Mouse (Mus musculus) CH12.LX (cell line): Measurements from ENCODE around the gene B4galt2. TPM values are rescaled to one million over a fixed set of nuclear protein-coding genes. Genes with fewer than 3 reads are reported as not detected.

Experiments used
- DNase-seq: peaks from one replicate; pipeline ENCODE4 v3.0.0-alpha.2; 2013; ENCODE audit errors: extremely low read depth
- H3K27ac ChIP-seq: 2 replicates; pipeline ENCODE4 v1.5.1; 2012; ENCODE audit warnings: low read depth, mild to moderate bottlenecking, control low read depth, moderate library complexity; ENCODE audit not compliant: insufficient read depth
- H3K27me3 ChIP-seq: replicated peaks from 2 replicates; pipeline ENCODE3; 2012; ENCODE audit warnings: inconsistent platforms
- H3K36me3 ChIP-seq, 2 experiments: replicated peaks in 1 of 2; 2 replicates each; pipeline versions ENCODE3 to v1.6.1; 2012; ENCODE audit warnings: inconsistent platforms in 1 of 2, low read length in 1 of 2, mild to moderate bottlenecking in 1 of 2, mixed read lengths in 1 of 2, moderate library complexity in 1 of 2; ENCODE audit not compliant: control insufficient read depth in 1 of 2, insufficient read depth in 1 of 2
- H3K4me1 ChIP-seq, 2 experiments: 2 replicates each; pipeline ENCODE4 v1.6.1; 2012; ENCODE audit warnings: inconsistent platforms in 1 of 2, moderate library complexity in 1 of 2; ENCODE audit not compliant: insufficient read depth in 2 of 2, control insufficient read depth in 1 of 2
- H3K4me2 ChIP-seq: 2 replicates; pipeline ENCODE4 v1.6.1; 2012; ENCODE audit warnings: low read depth, mild to moderate bottlenecking, control low read depth; ENCODE audit not compliant: poor library complexity, insufficient read depth, severe bottlenecking
- H3K4me3 ChIP-seq, 3 experiments: fragments of 150-350 bp in 1 of 3; sonication (generic) in 1 of 3; replicated peaks in 1 of 3; 2 replicates each; pipeline versions ENCODE3 to v1.5.1; 2011 to 2012; ENCODE audit warnings: low read depth in 2 of 3, low read length in 2 of 3, mild to moderate bottlenecking in 2 of 3, moderate library complexity in 2 of 3, control low read depth in 1 of 3, improper control_type of control experiment in 1 of 3, inconsistent platforms in 1 of 3, mixed read lengths in 1 of 3; ENCODE audit not compliant: poor library complexity in 1 of 3
- H3K79me2 ChIP-seq: replicated peaks from 2 replicates; pipeline ENCODE4 v1.6.1; 2012; ENCODE audit warnings: mild to moderate bottlenecking, moderate library complexity; ENCODE audit not compliant: control insufficient read depth, poor library complexity, insufficient read depth, severe bottlenecking; ENCODE audit errors: extremely low read depth
- H3K9ac ChIP-seq: 2 replicates; pipeline ENCODE4 v1.6.1; 2012; ENCODE audit warnings: low read depth, mild to moderate bottlenecking, control low read depth, moderate library complexity; ENCODE audit not compliant: insufficient read depth
- H3K9me3 ChIP-seq: replicated peaks from 2 replicates; pipeline ENCODE3; 2012; ENCODE audit warnings: low read length, inconsistent platforms, mixed read lengths
- CHD1 ChIP-seq: IDR thresholded peaks from 2 replicates; pipeline ENCODE4 v1.6.1; 2012; ENCODE audit warnings: low read depth, low read length, improper control_type of control experiment, inconsistent platforms
- CHD2 ChIP-seq: IDR thresholded peaks from 2 replicates; pipeline ENCODE4 v1.6.1; 2011; ENCODE audit warnings: low read length, improper control_type of control experiment
- CTCF ChIP-seq, 2 experiments: IDR thresholded peaks in 1 of 2; conservative IDR thresholded peaks in 1 of 2; 2 replicates each; pipeline ENCODE4 v1.5.1; 2011 to 2012; ENCODE audit warnings: low read depth in 2 of 2, low read length in 2 of 2, improper control_type of control experiment in 1 of 2, inconsistent platforms in 1 of 2, mild to moderate bottlenecking in 1 of 2, moderate library complexity in 1 of 2
- E2F4 ChIP-seq: IDR thresholded peaks from 2 replicates; pipeline ENCODE4 v1.6.1; 2011; ENCODE audit warnings: low read depth, low read length, improper control_type of control experiment; ENCODE audit not compliant: insufficient replicate concordance
- HCFC1 ChIP-seq: IDR thresholded peaks from 2 replicates; pipeline ENCODE4 v1.6.1; 2012; ENCODE audit warnings: low read depth, mild to moderate bottlenecking, inconsistent platforms, low read length, improper control_type of control experiment
- IRF4 ChIP-seq: IDR thresholded peaks from 2 replicates; pipeline ENCODE4 v1.6.1; 2014; ENCODE audit warnings: low read depth, mild to moderate bottlenecking, inconsistent platforms, low read length, improper control_type of control experiment
- JUN ChIP-seq: IDR thresholded peaks from 2 replicates; pipeline ENCODE4 v1.6.1; 2011; ENCODE audit warnings: low read depth, mild to moderate bottlenecking, low read length, improper control_type of control experiment, moderate library complexity; ENCODE audit not compliant: insufficient read depth
- JUND ChIP-seq: conservative IDR thresholded peaks from 2 replicates; pipeline ENCODE4 v1.6.1; 2011; ENCODE audit warnings: low read depth, low read length, improper control_type of control experiment
- KAT2A ChIP-seq: IDR thresholded peaks from 2 replicates; pipeline ENCODE4 v1.6.1; 2012; ENCODE audit warnings: low read length, improper control_type of control experiment, inconsistent platforms; ENCODE audit not compliant: insufficient replicate concordance
- MAX ChIP-seq: IDR thresholded peaks from 2 replicates; pipeline ENCODE4 v1.6.1; 2011; ENCODE audit warnings: low read length, improper control_type of control experiment
- MXI1 ChIP-seq: IDR thresholded peaks from 2 replicates; pipeline ENCODE4 v1.6.1; 2011; ENCODE audit warnings: mild to moderate bottlenecking, low read depth, low read length, improper control_type of control experiment
- MYC ChIP-seq: IDR thresholded peaks from 2 replicates; pipeline ENCODE4 v1.6.1; 2011; ENCODE audit warnings: low read depth, mild to moderate bottlenecking, improper control_type of control experiment, low read length
- NELFE ChIP-seq: IDR thresholded peaks from 2 replicates; pipeline ENCODE4 v1.6.1; 2011; ENCODE audit warnings: low read depth, low read length, improper control_type of control experiment
- NRF1 ChIP-seq: IDR thresholded peaks from 2 replicates; pipeline ENCODE4 v1.6.1; 2014; ENCODE audit warnings: low read depth, mild to moderate bottlenecking, inconsistent platforms, low read length, improper control_type of control experiment, moderate library complexity
- PAX5 ChIP-seq: IDR thresholded peaks from 2 replicates; pipeline ENCODE4 v1.6.1; 2012; ENCODE audit warnings: low read length, inconsistent platforms, mixed read lengths
- POLR2A ChIP-seq: IDR thresholded peaks from 2 replicates; pipeline ENCODE4 v1.6.1; 2011; ENCODE audit warnings: low read depth, mild to moderate bottlenecking, improper control_type of control experiment, low read length
- POLR2AphosphoS2 ChIP-seq: IDR thresholded peaks from 2 replicates; pipeline ENCODE4 v1.6.1; 2011; ENCODE audit warnings: low read depth, low read length, improper control_type of control experiment
- SMC3 ChIP-seq: IDR thresholded peaks from 2 replicates; pipeline ENCODE4 v1.6.1; 2011; ENCODE audit warnings: low read depth, low read length, improper control_type of control experiment
- TCF12 ChIP-seq: IDR thresholded peaks from 2 replicates; pipeline ENCODE4 v1.6.1; 2014; ENCODE audit warnings: low read depth, mild to moderate bottlenecking, inconsistent platforms, low read length, improper control_type of control experiment
- ZC3H11A ChIP-seq: IDR thresholded peaks from 2 replicates; pipeline ENCODE4 v1.6.1; 2012; ENCODE audit warnings: low read depth, mild to moderate bottlenecking, inconsistent platforms, low read length, improper control_type of control experiment
- ZKSCAN1 ChIP-seq: IDR thresholded peaks from 2 replicates; pipeline ENCODE4 v1.6.1; 2012; ENCODE audit warnings: low read depth, inconsistent platforms, low read length, improper control_type of control experiment, borderline replicate concordance
- dilution Hi-C: fragments of 300-500 bp; cut with MboI; formaldehyde crosslinking; loops from 2 replicates; pipeline ENCODE4 v1.14.3; 2020; ENCODE audit warnings: low sequenced_read_pairs; ENCODE audit not compliant: extremely low pct_unique_long_range_greater_than_20kb, extremely low pct_ligation_motif_present
- in situ Hi-C: fragments of 300-500 bp; cut with MboI; formaldehyde crosslinking; loops from 3 replicates; pipeline ENCODE4 v1.14.3; 2019; ENCODE audit warnings: low sequenced_read_pairs, low pct_ligation_motif_present, low pct_unique_long_range_greater_than_20kb, mixed read lengths
- polyA plus RNA-seq: library from polyadenylated mRNA; unstranded; fragments of >175 nt; gene quantifications from 2 replicates; pipeline ENCODE4 v1.2.1, GENCODE M21; 2012; ENCODE audit warnings: low read depth; ENCODE audit not compliant: insufficient read length
- total RNA-seq, 2 experiments: library from RNA; depleted of rRNA; stranded (reverse); fragments of 300-350 nt in 1 of 2; fragments of >200 nt in 1 of 2; gene quantifications; 2 replicates each; pipeline ENCODE4 v1.2.3; 2012 to 2014

The B4galt2 gene
- total and polyA plus RNA-seq, 3 experiments, result 0.14 to 0.25 TPM; not detected in 1

DNA sequence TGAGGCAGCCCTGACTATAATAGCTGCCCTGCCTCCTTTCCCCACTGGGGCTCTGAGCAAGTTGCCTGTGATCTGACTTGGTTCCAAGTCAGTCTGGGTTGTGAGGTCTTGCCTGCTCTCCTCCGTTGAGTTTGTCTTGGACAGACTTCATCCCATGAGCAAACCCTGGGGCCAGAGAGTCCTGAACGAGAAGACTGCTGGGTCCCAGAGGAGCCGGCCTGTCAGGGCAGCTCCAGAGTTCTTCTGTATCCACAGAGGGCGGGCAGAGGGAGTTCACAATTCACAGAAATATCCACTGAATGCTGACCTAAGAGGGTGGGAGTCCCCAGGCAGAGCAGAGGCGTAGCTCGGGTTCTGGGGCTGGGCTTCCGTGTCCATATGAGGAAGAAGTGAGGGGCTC is 32.4 kb downstream of the B4galt2 start:
- H3K27ac ChIP-seq, result no peak overlapping the region
- no peak for TF ChIP-seq E2F4
- no peak for TF ChIP-seq MYC
- TF ChIP-seq CHD1, result no peak
- no peak for TF ChIP-seq CHD2
- TF ChIP-seq SMC3, result no peak
- no peak for TF ChIP-seq IRF4
- TF ChIP-seq ZKSCAN1, result no peak
- TF ChIP-seq PAX5, result no peak
- no peak for TF ChIP-seq POLR2A
- no peak for TF ChIP-seq JUND
- TF ChIP-seq JUN, result no peak
- TF ChIP-seq CTCF (conservative IDR thresholded peaks at IDR 0.05 in 1 of 2, IDR thresholded peaks at IDR 0.05 in 1 of 2; ENCODE audit: low read depth in 2 of 2, low read length in 2 of 2), result no peak
- no peaks in the 10 kb centered on the region for H3K9me3 ChIP-seq
- H3K36me3 ChIP-seq, result peaks cover 21 to 91% of the 10 kb centered on the region in 2 experiments
- no peaks in the 10 kb centered on the region for H3K79me2 ChIP-seq
- H3K4me2 ChIP-seq, result no peak overlapping the region
- no peaks in the 10 kb centered on the region for H3K27me3 ChIP-seq
- DNase-seq, result no peak
- H3K9ac ChIP-seq, result no peak overlapping the region
- H3K4me1 ChIP-seq, result no peaks in the 10 kb centered on the region
- in situ Hi-C loops, result no loop called here
- dilution Hi-C loops, result no loop called here
- H3K4me3 ChIP-seq, result no peak overlapping the region

DNA sequence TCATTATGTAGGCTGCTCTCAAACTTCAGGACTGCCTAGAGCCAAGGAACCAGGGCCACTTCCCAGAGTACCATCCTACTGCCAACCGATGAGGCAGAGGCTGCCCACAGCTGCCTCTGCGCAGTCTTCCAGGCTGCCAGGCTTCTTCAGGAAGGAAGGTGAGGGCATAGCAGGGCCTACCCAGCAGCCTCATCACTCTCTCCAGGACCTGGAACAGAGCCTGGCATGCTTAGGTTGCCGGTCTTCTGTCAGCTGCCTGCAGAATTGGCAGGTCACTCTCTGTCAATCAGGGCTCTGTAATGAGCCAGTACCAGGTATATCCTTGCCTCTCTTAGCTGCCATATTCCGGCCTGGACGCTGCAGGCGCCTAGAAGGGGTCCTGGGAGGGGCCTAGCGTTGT is 33.1 kb downstream of the B4galt2 start:
- H3K4me2 ChIP-seq, result no peak overlapping the region
- in situ Hi-C loops, result no loop called here
- no peaks in the 10 kb centered on the region for H3K79me2 ChIP-seq
- H3K9ac ChIP-seq, result no peak overlapping the region
- no peak overlapping the region for H3K27ac ChIP-seq
- H3K9me3 ChIP-seq, result no peaks in the 10 kb centered on the region
- H3K4me1 ChIP-seq, result peaks cover 0 to 2% of the 10 kb centered on the region in 2 experiments; a peak in 1 of 4 replicates
- H3K36me3 ChIP-seq, result peaks cover 23 to 91% of the 10 kb centered on the region in 2 experiments
- no peak for TF ChIP-seq KAT2A
- TF ChIP-seq MAX, result no peak
- no peak for TF ChIP-seq IRF4
- no peak for TF ChIP-seq NELFE
- no peak for TF ChIP-seq ZC3H11A
- no peak for TF ChIP-seq HCFC1
- no peak for TF ChIP-seq CHD1
- TF ChIP-seq TCF12, result no peak
- TF ChIP-seq MYC, result no peak
- TF ChIP-seq MXI1, result no peak
- TF ChIP-seq NRF1, result no peak
- no peak for TF ChIP-seq POLR2AphosphoS2
- no peaks in the 10 kb centered on the region for H3K27me3 ChIP-seq
- DNase-seq, result no peak
- dilution Hi-C loops, result no loop called here
- H3K4me3 ChIP-seq, result no peak overlapping the region
